Mouse (Mus musculus) forebrain, embryonic 13.5 days (tissue): Measurements from ENCODE around the gene Jmjd1c. TPM values are rescaled to one million over a fixed set of nuclear protein-coding genes. Genes with fewer than 3 reads are reported as not detected.

ENCODE experiments used
- ATAC-seq: fragments of 200-750 bp; cut with Nextera tagmentation; 2 replicates; pipeline ENCODE4 v1.8.0; 2017
- H3K27ac ChIP-seq: fragments of 300-500 bp; sonication (generic); 2 replicates; pipeline ENCODE4 v1.5.1; 2015; ENCODE audit warnings: inconsistent platforms, mild to moderate bottlenecking, moderate library complexity
- H3K27me3 ChIP-seq: fragments of 300-500 bp; sonication (generic); 2 replicates; pipeline ENCODE4 v1.6.1; 2015; ENCODE audit warnings: mild to moderate bottlenecking, inconsistent platforms
- H3K36me3 ChIP-seq: fragments of 300-500 bp; sonication (generic); 2 replicates; pipeline ENCODE4 v1.6.1; 2015; ENCODE audit warnings: mild to moderate bottlenecking, inconsistent platforms; ENCODE audit not compliant: poor library complexity, severe bottlenecking
- H3K4me1 ChIP-seq: fragments of 300-500 bp; sonication (generic); 2 replicates; pipeline ENCODE4 v1.6.1; 2015; ENCODE audit warnings: inconsistent platforms
- H3K4me2 ChIP-seq: fragments of 300-500 bp; sonication (generic); 2 replicates; pipeline ENCODE4 v1.6.1; 2015; ENCODE audit warnings: inconsistent platforms, mild to moderate bottlenecking, moderate library complexity
- H3K4me3 ChIP-seq: fragments of 300-500 bp; sonication (generic); 2 replicates; pipeline ENCODE4 v1.5.1; 2015; ENCODE audit warnings: mild to moderate bottlenecking, inconsistent platforms
- H3K9ac ChIP-seq: fragments of 300-500 bp; sonication (generic); 2 replicates; pipeline ENCODE4 v1.6.1; 2015; ENCODE audit warnings: mild to moderate bottlenecking, inconsistent platforms
- H3K9me3 ChIP-seq: fragments of 300-500 bp; sonication (generic); replicated peaks from 2 replicates; pipeline ENCODE4 v1.6.1; 2016; ENCODE audit warnings: inconsistent platforms
- WGBS: fragments of 180-500 bp; shearing (Covaris S2); methylation state at CpG from one replicate; pipeline ENCODE4 v1.1.7; 2015; 5-methylcytosine and 5-hydroxymethylcytosine counted together
- polyA plus RNA-seq: library from polyadenylated mRNA; unstranded; fragments of >200 nt; fragmentation: Nextera tagmentation; extraction: Ambion mirVana; gene quantifications from 2 replicates; pipeline ENCODE4 v1.2.1, GENCODE M21; 2015

Jmjd1c gene
- polyA plus RNA-seq, 1 experiment from 2014 or later = 49.6 TPM

DNA sequence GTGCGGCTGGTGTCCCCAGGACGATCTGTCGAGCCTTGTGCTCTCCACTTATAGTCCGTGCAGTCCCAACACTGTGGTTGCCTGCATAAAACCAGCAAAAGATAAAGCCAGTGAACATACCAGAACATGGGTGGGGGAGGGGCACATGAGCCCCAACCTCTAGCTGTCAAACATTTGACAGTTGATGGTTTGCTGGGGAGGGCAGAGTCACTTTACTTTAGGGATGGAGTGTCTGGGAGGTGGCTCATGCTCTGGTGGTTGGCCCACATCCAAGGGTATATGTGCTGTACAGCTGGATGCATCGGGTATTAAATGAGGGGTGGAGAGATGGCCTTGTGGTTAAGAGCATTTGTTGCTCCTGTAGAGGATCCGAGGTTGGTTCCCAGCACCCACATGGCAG, 205.1 kb downstream of the Jmjd1c start:
- no peaks in the 10 kb centered on the region for H3K4me1 ChIP-seq
- H3K9me3 ChIP-seq = no peaks in the 10 kb centered on the region
- H3K27ac ChIP-seq = no peak overlapping the region
- no peak overlapping the region for H3K9ac ChIP-seq
- H3K4me3 ChIP-seq = no peak overlapping the region
- WGBS = 96% methylated on average over 6 of the region's 6 CpGs
- no peak for ATAC-seq
- no peaks in the 10 kb centered on the region for H3K36me3 ChIP-seq
- no peak overlapping the region for H3K4me2 ChIP-seq
- no peaks in the 10 kb centered on the region for H3K27me3 ChIP-seq

DNA sequence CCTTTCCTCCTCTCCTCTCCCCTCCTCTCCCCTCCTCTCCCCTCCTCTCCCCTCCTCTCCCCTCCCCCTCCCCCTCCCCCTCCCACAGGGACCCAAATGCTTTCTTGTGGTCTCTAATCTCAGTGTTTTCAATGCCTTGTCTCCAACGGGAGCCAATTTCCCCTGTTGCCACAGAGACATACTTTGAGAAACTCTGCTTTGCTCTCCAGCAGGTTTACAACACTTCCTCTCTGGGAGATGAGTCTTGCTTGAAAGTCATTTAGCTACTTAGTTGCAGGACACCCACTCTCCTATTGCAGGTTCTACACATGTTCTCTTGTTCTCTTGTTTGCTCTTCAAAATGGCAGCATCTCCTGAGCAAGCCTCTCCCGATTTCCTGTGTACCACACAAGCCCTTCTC, 206.4 kb downstream of the Jmjd1c start:
- no peak overlapping the region for H3K4me3 ChIP-seq
- ATAC-seq = no peak
- no peak overlapping the region for H3K4me2 ChIP-seq
- no peaks in the 10 kb centered on the region for H3K9me3 ChIP-seq
- H3K27me3 ChIP-seq = no peaks in the 10 kb centered on the region
- no peak overlapping the region for H3K9ac ChIP-seq
- H3K36me3 ChIP-seq = no peaks in the 10 kb centered on the region
- no peak overlapping the region for H3K27ac ChIP-seq
- 71% methylated on average over 2 of the region's 2 CpGs for WGBS
- H3K4me1 ChIP-seq = no peaks in the 10 kb centered on the region

Other genes with a start within 250 kb of the Jmjd1c start
- 42.2 and 43.0 TPM in 2 replicates for gene Reep3, start 820 bp downstream of the Jmjd1c start, polyA plus RNA-seq
- gene Nrbf2, start 189.2 kb downstream of the Jmjd1c start, polyA plus RNA-seq = 39.8 and 41.0 TPM in 2 replicates